ENCODE assay signal across 10 mouse cellular contexts in genomic region chr12:88444040-88444439, GRCm38 (mm10).
DNase-seq lines count a peak whose midpoint lies in the region; ATAC-seq and TF ChIP-seq lines count a peak whose summit lies in the region.
"Had no signal": no experiment of that assay in that cellular context is flagged by ENCODE, and none has a peak within 500 bp of the region (broad histone marks: within the 10 kb centered on the region; RNA-seq: fewer than 3 reads in every experiment).

No protein-coding gene starts in this region.

- peaks cover 26% of the 10 kb centered on the region for H3K36me3 ChIP-seq in heart, embryonic 12.5 days
- no peaks in the 10 kb centered on the region for H3K36me3 ChIP-seq in lung, embryonic 14.5 days (ENCODE audit: insufficient read depth)
- H3K36me3 ChIP-seq in forebrain, embryonic 15.5 days = no peaks in the 10 kb centered on the region
- H3K36me3 ChIP-seq: lung, embryonic 15.5 days had no signal

- 84% methylated on average over 5 of the region's 5 CpGs for WGBS in heart, embryonic 12.5 days
- WGBS in lung, embryonic 14.5 days = 76% methylated on average over 5 of the region's 5 CpGs
- 87% methylated on average over 5 of the region's 5 CpGs for WGBS in forebrain, embryonic 15.5 days

- no peak overlapping the region for H3K27ac ChIP-seq in heart, embryonic 12.5 days (ENCODE audit: poor library complexity, severe bottlenecking)
- H3K27ac ChIP-seq in lung, embryonic 14.5 days (ENCODE audit: low read depth) = no peak overlapping the region
- no peak overlapping the region for H3K27ac ChIP-seq in forebrain, embryonic 15.5 days (replicated peaks)
- H3K27ac ChIP-seq: left cerebral cortex, adult 2 months; lung, embryonic 15.5 days had no signal

- DNase-seq in heart, postnatal 10 days = peak; percentile 32 to 36
- DNase-seq in NIH3T3 (ENCODE audit: low read depth) = peak; percentile 7
- peak; percentile 47 for DNase-seq in fat pad, adult 2 months (ENCODE audit: extremely low read depth, low read depth, low spot score)
- peak; percentile 2 for DNase-seq in lung, embryonic 14.5 days
- DNase-seq in right cerebral cortex, postnatal 10 days (ENCODE audit: low spot score in 2 of 2) = no peak

- no peak for TF ChIP-seq CTCF in lung, embryonic 14.5 days (IDR thresholded peaks at IDR 0.05; ENCODE audit: low read depth)

- intact Hi-C loops in heart, postnatal 10 days (cut with DNase I) = no loop called here

- H3K4me1 ChIP-seq in heart, embryonic 12.5 days (replicated peaks) = 0 out of 2 replicates have a peak, but pooled peaks cover 3% of the 10 kb centered on the region
- no peaks in the 10 kb centered on the region for H3K4me1 ChIP-seq in lung, embryonic 14.5 days (ENCODE audit: insufficient read depth)
- H3K4me1 ChIP-seq in forebrain, embryonic 15.5 days = peaks cover 20% of the 10 kb centered on the region
- H3K4me1 ChIP-seq: lung, embryonic 15.5 days had no signal

- ATAC-seq in heart, embryonic 12.5 days (ENCODE audit: insufficient number of reproducible peaks, low FRiP score) = no peak
- ATAC-seq in lung, embryonic 14.5 days (ENCODE audit: insufficient read depth) = no peak
- ATAC-seq in forebrain, embryonic 15.5 days (replicated peaks) = no peak
- ATAC-seq: midbrain, embryonic 16.5 days had no signal

- no peak overlapping the region for H3K4me2 ChIP-seq in heart, embryonic 12.5 days
- H3K4me2 ChIP-seq in lung, embryonic 14.5 days = no peak overlapping the region
- no peak overlapping the region for H3K4me2 ChIP-seq in forebrain, embryonic 15.5 days (replicated peaks)
- H3K4me2 ChIP-seq: lung, embryonic 15.5 days had no signal

- H3K27me3 ChIP-seq in heart, embryonic 12.5 days (replicated peaks) = no peaks in the 10 kb centered on the region
- no peaks in the 10 kb centered on the region for H3K27me3 ChIP-seq in lung, embryonic 14.5 days (ENCODE audit: insufficient read depth, low read length)
- H3K27me3 ChIP-seq in forebrain, embryonic 15.5 days = no peaks in the 10 kb centered on the region
- H3K27me3 ChIP-seq: lung, embryonic 15.5 days had no signal

- H3K4me3 ChIP-seq in heart, embryonic 12.5 days = no peak overlapping the region
- no peak overlapping the region for H3K4me3 ChIP-seq in lung, embryonic 14.5 days (ENCODE audit: low read depth, low read length)
- no peak overlapping the region for H3K4me3 ChIP-seq in forebrain, embryonic 15.5 days
- H3K4me3 ChIP-seq: left cerebral cortex, adult 2 months; lung, embryonic 15.5 days had no signal

- no peak overlapping the region for H3K9ac ChIP-seq in heart, embryonic 12.5 days
- H3K9ac ChIP-seq in lung, embryonic 14.5 days = no peak overlapping the region
- H3K9ac ChIP-seq in forebrain, embryonic 15.5 days (replicated peaks) = no peak overlapping the region
- H3K9ac ChIP-seq: lung, embryonic 15.5 days had no signal

- no peaks in the 10 kb centered on the region for H3K9me3 ChIP-seq in heart, embryonic 12.5 days (replicated peaks)
- H3K9me3 ChIP-seq in lung, embryonic 14.5 days (ENCODE audit: low read depth, low read length) = no peaks in the 10 kb centered on the region
- H3K9me3 ChIP-seq in forebrain, embryonic 15.5 days = no peaks in the 10 kb centered on the region
- H3K9me3 ChIP-seq: lung, embryonic 15.5 days had no signal

Comparison
In these comparisons a context has a peak if more than half of its experiments do, and no peak if none do; other contexts are left out.
1. DNase-seq: peak in heart, postnatal 10 days (2 of 2), NIH3T3 (single experiment), fat pad, adult 2 months (single experiment) and lung, embryonic 14.5 days (single experiment); none in right cerebral cortex, postnatal 10 days (0 of 2).